Mouse (Mus musculus) inflammation-experienced regulatory T-cells, adult 6 months (primary cell): ENCODE results near the gene Il10rb. TPM values are rescaled to one million over a fixed set of nuclear protein-coding genes. Genes with fewer than 3 reads are reported as not detected.

ENCODE experiments used
- ATAC-seq: one replicate; pipeline ENCODE4 v1.8.0; 2017
- polyA plus RNA-seq, 3 experiments: library from polyadenylated mRNA; unstranded; fragments of 100-300 nt; shearing (Covaris generic); gene quantifications; one replicate each; pipeline ENCODE4 v1.2.1; 2017

Il10rb gene
- polyA plus RNA-seq, 3 experiments from 2014 or later: 95.7 to 124 (median 113) TPM

DNA sequence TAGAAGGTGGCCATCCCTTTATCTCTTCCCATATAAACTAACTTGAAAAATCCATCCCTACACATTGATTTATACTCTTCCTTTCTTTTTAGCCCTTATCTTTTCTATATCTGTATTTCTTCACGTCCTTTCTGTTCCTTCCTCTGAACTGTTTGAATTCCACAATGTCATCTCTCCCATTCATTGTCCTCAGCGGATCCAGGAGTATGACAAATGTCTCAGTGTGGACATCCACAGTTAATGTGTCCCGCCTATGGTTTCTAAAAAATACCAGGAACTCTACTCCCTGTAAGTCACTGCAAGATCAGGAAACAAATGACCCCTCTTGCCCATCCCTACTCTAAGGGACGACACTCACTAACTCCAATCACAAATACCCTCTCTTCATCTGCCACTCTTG is 21.7 kb upstream of the Il10rb start:
- no peak for ATAC-seq

DNA sequence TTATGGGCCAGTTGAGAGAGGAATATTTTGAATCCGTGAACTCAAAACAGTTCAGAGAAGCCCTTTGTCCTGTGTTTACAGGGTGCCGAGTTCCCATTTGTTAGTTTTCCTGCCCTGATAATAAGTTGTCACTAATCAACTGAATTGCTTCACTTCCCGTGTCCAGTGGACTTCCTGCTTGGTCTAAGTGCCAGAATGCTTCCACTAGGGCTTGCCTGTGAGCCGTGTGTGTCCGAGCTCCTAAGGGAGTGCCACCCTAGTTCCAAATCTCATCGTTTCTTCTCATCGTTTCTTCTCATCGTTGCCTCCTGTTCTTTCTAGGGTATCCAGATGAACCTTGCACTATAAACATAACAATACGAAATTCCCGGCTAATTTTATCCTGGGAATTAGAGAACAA is 20.3 kb upstream of the Il10rb start:
- no peak for ATAC-seq

DNA sequence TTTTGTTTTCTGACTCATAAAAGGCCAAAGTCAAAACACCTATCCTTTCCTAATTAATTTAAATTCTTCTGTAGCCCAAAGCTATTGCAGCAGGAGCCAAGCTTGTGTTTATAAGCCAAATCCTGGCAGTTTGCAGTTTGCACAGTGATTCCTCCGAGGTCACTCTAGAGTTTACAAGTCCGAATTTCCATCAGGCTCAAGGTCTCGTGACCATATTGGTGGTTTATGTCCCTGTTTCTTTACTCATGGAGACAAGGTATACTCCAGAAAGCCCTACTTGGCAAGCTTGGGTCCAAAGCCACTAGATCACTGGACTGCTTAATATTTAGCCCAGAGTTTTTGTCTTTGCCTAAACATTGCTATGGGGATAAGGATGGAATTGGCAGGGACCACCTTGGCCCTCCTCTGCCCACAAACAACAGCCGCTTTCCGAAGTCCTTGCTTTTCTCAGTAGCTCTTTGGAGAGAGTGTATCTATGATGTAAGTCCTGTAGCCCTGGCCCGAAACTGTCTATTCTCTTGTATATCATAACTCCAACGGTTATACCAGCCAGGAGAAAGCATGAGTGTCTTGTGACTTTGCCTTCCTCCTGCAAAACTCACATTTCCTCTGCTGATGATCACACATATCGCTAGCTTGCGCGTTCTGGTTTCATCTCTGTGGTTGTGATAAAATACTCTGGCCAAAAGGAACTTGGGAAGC is 19.4 kb upstream of the Il10rb start:
- ATAC-seq: no peak

DNA sequence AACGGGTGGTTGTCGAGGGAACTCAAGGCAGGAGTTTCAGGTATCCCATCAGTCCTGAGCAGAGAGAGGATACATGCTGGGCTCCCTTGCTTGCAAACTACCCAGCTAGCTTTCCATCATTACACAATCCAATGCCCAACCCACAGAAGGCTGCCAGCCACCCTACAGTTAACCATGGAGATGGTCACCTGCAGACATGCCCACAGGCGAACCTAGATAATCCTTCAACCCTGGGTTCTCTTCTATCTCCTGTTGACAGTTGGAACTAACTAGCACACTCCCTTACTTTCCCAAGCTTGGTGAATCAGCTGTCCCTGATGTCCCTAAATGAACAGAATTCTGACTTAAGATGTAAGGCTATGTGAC is 18.9 kb upstream of the Il10rb start:
- no peak for ATAC-seq

DNA sequence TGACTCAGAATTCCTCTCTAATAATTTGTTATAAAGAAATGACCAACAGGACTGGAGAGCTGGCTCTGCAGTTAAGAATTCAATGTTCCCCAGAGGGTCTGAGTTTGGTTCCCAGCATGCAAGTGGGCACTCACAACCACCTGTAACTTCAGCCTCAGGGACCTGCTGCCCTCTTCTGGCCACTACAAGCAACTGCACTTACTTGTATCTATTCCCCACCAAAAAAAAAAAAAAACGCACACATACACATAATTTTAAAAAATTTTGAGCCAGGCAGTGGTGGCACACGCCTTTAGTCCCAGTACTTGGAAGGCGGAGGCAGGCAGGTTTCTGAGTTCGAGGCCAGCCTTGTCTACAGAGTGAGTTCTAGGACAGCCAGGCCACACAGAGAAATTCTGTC is 15.9 kb upstream of the Il10rb start:
- peak; percentile 52 for ATAC-seq

DNA sequence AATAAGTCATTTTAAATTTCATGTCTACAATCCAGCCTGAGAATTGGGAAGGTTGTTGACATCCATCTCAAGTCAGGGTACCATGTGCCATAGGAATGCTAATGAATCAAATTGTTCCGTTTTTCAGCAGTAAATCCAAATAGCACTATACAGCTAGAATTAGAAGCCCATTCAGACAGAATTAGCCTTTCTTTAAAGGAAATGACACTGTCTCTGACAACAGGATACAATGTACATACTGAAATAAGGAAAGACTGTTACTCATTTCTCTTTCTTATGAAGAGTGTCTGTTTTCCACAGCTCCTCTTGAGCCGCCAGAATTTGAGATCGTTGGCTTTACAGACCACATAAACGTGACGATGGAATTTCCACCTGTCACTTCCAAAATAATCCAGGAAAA is 14.5 kb upstream of the Il10rb start, which contains the start of gene Gm21970:
Gm21970 (plus strand) TSS at position 301 of the 400 bp plus-strand sequence.
- no peak for ATAC-seq

DNA sequence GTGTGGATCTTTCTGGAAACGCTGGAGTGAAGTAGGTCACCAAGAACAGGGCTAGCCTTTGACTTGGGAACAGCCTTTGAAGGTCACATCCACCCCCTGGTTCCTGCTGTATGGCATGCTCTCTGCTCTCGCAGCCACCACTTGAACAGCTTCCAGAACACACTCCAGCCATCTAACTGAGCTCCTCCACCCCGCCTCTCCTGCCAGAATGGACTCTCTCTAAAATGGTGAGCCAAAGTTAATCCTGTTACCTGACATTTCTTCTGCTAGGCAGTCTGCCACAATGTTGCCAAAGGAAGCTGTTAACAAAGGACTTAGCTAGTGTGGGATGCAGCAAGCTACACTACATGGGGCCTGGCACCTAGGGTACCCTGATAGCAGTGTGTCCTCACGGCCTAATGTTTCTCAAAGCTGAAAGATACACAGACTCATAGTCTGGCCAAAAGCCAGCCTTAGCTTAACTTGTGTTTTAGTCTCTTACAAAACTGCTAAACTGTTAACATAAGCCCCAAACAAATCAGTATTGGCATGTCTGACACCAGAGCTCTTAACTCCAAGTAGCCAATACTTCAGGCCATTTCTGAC is 11.0 kb upstream of the Il10rb start:
- ATAC-seq: no peak

DNA sequence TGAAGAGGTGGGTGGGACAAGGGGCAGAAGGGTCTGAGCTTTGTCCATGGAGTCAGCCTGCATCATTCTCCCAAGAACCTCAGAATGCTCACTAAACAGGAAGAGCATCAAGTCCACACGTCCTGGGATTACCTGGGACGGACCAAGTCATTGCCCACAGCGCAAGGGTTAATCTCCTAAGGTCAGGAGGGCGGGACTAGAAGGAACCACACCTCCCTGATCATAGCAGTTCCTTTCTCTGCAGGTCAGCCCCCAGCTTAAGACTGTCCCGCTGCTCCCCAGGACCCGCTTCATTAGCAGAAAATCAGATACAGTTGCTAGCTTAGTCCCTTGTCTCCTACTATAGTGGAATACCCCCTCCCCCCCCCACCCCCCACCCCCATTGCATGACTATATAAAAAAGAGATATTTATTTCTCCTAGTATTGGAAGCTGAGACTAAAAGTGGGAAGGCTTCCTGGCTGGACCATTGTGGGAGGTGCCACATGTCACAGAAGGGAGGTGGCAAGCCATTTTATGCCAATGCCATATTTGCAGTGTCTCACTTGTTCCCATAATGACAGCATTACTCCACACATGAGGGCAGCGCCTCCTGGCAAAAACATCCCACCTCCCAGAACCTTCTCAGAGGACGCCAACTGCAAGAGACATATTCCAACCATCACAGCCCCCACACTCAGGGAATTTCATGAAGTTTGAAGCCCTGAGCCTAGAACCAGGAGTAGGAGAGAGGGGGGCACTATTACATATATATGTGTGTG is 10.2 kb upstream of the Il10rb start:
- ATAC-seq: no peak

DNA sequence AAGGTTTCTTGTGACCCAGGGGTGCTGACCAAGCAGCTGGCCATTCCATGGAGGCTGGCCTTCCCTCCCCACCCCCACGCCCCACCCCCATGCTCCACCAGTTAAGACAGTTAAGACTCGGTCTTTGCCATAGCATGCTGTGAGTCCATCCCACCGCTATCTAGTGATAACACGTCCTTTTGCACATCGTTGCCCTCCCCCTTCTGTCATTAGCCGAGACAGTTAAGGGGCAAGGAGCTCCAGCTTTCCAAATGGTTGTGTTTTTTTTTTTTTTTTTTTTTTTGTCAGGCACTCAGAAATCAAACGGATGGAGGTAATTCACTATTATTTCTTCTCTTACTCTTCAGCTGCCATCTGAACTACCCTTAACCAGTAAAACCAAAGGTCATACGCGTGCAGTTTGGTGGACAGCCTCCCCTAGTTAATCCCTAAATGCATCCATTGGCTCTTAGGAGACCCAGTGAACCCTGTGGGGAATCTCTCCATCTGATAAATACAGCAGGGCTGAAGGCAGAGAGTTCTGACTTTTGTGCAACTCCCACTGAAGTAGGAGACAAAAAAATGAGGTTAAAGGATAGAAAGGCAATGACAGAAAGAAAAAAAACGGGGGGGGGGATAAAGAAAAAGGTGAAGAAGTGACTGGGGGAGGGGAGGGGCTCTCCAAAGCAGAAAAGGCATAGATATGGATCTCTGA is 9.0 kb upstream of the Il10rb start:
- no peak for ATAC-seq

DNA sequence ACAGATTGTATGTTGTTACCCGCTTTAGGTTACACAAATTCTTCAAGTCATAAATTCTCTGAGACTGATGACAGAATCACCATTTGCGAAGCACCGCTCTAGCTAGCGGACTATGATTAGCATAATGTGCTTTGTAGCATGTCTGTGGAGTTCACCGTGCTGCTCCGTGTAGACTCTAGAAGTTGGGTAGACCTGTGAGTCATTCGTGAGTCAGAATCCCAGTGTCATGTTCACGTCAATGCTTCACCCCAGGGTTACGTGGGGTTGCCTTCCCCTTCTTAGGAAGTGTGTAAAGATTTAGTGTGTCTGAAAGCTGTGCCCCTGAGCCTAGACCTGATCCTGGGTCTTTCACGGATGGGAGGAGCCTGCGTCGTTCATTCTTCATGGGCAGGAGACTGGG is 7.9 kb upstream of the Il10rb start:
- ATAC-seq: no peak

DNA sequence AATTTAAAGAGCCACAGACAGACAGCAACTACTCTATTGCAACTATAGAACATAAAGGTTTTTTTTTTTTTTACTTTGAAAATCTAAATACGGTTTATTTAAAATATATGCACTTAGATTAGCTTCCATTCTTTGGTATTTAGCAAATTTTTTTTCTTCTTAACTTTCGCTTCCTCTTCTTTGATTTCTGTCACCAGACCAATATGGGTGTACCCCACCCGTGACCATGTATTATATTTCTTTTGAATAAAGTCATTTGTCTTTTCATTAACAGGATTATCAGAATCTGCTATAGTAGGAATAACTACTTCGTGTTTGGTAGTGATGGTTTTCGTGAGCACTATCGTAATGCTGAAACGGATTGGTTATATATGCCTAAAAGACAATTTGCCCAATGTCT is 7.0 kb upstream of the Il10rb start:
- no peak for ATAC-seq

DNA sequence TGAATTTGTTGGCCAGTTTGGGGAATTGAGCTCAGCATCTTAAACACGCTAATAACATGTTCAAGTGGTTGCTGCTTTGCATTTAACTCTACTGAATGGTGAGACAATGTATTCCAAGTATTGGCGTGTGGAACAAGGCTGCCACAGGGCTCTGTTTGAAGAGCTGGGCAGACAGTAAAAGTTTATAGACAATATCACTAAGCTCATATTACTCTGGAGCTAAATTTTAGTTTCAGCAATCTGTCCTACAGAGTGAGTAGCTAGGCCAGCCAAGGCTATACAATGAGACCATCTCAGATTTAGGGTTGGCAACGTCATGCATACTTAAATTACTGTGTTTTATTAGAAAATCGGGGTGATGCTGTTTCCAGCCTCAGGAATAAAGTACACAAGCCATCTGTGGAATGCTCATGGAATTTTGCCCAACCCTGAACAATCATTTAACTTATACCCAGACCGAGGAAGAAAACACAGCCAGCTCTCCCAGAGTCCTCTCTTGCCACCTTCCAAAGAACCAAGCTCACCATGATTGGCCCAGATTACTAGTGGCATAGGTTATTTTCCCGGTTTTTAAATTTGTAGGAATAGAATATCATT is 4.3 kb upstream of the Il10rb start:
- ATAC-seq: no peak

DNA sequence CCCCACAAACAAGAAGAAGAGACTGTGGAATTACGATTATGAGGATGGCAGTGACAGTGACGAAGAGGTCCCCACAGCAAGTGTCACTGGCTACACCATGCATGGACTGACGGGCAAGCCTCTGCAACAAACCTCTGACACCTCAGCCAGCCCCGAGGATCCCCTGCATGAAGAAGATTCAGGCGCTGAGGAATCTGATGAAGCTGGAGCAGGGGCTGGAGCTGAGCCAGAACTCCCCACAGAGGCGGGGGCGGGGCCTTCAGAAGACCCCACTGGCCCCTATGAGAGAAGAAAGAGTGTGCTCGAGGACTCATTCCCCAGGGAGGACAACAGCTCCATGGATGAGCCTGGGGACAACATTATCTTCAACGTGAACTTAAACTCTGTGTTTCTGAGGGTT is 2.2 kb upstream of the Il10rb start:
- ATAC-seq: no peak

DNA sequence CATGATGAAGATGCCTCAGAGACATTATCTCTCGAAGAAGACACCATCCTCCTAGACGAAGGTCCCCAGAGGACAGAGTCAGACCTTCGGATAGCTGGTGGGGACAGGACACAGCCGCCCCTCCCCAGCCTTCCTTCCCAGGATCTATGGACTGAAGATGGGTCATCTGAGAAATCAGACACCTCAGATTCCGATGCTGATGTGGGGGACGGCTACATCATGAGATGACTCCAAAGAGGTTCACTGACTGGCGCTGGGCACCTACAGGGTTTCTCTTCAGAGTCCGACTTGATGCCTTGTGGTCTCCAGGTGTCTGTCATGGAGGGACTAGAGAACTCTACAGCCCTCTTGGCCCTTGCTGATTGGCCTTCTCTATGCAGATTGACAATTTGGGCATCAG is 1.8 kb upstream of the Il10rb start:
- ATAC-seq: no peak

DNA sequence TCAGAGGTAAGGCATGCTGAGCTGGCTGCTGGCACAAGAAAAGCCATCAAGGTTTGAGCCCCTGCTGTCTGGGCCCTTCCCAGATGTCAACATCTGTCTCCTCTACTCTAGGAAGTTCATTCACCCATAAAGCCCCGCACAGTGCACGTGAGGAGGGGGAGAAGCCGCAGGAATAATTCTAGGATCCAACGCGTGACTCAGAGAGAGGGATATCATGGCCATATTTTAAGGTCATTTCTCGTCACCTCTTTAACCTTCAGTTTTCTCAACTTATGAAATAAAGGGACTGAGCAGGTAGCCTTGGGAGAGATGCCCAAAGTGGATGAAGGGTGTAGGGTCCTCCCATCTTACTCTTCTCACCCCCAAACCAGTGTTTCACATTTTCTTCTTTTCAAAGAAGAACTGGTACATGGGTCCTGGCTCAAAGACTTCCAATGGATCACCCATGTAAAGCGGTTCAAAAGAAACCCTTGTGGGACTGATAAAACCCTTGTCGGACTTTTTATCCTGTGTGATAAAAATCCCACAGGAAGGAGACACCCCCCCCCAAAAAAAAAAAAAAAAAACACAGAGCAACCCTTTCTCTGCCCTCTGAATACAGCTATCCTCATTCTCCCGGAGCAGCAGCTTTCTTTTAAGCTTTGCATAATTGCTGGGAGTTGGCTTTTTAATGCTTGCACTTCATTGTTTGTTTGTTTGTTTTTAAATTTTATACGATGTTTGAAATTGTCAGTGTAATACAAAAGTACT is 961 bp upstream of the Il10rb start:
- no peak for ATAC-seq

DNA sequence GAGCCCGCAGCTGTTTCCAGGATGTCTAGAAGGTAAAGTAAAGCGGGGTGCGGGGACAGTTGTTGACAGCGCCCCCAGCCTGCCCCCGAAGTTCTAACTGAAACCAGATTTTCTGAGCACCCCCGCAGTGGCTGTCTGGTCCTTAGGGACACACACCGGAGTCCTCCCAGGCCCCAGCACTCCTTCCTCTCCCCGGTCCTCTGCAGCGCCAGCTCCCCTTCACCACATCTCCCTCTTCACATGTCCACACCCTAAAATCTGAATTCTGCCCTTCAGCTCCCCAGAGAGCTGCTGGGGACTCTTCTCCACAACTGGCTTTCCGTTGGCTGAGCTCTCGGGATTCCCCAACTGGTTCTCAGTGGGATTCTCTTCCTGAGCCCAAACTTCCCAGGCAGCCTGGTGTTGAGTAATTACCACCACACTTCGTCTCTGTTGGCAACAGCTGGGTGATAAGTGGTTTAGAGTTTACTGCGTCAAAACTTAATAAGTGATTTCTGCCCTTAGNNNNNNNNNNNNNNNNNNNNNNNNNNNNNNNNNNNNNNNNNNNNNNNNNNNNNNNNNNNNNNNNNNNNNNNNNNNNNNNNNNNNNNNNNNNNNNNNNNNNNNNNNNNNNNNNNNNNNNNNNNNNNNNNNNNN is 739 bp downstream of the Il10rb start:
- peak; percentile 30 for ATAC-seq

DNA sequence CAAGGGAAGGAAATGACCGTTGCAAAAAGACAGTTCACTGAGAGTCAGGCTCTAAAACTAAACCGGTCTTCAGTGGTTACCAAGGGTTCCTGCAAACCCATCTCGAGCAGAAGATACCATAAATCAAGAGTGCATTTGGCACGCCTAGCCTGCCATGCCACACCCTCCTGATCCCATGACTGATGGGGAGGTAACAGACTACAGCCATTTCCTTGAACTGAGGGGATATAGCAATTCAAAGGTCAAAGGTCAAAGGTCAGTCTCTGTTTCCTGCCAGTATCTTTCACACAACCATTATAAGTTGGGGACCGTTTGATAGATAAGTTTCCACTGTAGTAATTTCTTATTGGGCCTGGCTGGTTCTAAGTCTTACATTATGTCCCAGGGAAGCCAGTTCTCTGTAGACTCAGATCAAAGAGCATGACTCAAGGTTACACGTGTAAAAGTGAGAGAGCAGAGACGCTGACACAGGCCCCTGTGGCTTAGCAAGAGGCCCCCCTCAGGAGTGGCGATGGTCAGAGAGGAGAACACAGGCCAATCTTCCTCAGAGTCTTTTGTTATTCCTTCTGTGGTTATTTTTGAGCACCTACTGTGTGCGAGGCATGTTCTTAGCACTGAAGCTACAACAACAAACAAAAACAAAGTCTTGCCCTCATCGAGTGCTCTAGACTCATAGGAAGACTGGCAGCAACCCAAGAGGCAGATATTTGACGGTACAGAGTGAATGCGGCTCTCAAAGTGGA is 7.3 kb downstream of the Il10rb start:
- ATAC-seq: peak; percentile 77

DNA sequence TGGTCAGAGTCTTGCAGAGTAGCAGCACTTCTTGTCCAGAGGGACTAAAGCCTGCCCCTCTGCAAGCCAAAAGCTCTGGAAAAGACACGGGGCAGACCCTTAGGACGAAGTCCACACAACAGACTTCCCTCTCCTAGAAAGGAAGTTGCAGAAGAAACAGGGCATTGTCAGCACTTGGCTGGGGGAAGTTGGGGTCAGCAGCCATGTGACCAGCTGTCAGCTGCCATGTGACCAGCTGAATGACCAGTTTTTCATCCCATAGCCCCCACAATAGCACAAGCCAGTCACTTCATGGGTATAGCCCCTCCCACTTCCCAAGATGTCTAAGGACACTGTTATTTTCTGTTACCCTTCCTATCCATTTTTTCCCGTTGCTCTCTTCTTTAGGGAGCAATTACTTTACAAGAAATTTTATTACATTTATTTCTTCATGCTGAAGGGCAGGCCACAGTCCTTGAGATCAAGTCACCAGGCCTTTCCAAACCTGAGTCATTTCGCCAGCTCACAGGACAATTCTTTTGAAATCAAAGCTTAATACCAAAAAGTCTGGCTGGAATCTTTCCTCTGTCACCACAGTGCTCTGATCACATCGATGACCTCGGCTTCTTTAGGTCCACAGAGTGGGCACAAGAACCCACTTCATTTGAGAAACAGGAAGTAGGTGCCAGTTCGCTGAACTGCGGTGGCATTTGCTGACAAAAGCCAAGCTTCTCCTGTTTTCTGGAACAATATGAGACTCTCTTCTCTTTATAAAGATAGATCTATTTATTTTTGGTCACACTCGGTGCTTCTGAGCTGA is 9.6 kb downstream of the Il10rb start:
- no peak for ATAC-seq

DNA sequence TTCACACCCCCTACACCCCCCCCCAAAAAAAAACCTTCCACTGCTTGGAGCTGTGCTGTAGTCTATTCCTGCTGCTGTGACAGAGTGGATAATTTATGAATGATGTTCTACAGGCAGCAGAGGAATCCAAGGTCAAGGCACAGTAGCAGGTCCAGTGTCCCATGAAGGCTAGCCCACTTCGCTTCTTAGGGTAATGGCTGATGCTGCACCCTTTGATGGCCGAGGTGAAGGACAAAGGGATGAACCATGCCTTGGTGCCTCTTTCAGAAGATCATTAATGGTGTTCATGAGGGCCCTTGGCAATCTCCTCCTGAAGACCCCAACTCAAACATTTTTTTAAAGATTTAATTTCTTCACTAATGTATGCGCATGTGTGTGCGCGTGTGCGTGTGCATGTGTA is 10.4 kb downstream of the Il10rb start:
- ATAC-seq: no peak

DNA sequence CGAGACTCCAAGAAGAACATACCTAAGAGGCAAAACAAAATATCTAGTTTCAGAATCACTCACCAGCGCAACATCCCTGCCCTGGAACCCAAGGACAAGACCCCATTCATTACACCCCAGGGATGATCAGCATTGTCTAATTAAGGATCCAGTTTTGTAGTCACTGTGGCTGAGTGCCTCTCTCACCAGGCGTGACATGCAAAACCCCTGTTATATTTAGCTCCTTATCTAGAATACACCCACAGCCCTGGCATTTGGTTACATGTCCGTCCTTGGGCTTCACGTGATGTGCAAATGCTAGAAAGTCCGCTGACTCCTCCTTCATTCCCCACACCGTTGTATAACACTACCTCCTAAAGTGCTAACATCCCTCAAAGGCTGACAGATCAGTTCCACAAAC is 11.0 kb downstream of the Il10rb start:
- no peak for ATAC-seq
